Mouse (Mus musculus) hindbrain, embryonic 11.5 days (tissue): ENCODE measurements around the gene Rabl2. TPM values are rescaled to one million over a fixed set of nuclear protein-coding genes. Genes with fewer than 3 reads are reported as not detected.

ENCODE experiments used
- ATAC-seq: fragments of 200-750 bp; cut with Nextera tagmentation; 2 replicates; pipeline ENCODE4 v1.8.0; 2017; ENCODE audit warnings: mild to moderate bottlenecking, moderate TSS enrichment, moderate library complexity; ENCODE audit not compliant: low FRiP score
- DNase-seq: peaks from one replicate; pipeline ENCODE4 v3.0.0-alpha.2; 2015; ENCODE audit warnings: low spot score
- H3K27ac ChIP-seq: fragments of 300-500 bp; sonication (generic); 2 replicates; pipeline ENCODE4 v1.5.1; 2014; ENCODE audit warnings: mild to moderate bottlenecking, low read depth, low read length
- H3K27me3 ChIP-seq: fragments of 300-500 bp; sonication (generic); 2 replicates; pipeline ENCODE4 v1.6.1; 2014; ENCODE audit warnings: mild to moderate bottlenecking, low read length, moderate library complexity, mixed read lengths; ENCODE audit not compliant: control insufficient read depth, insufficient read depth
- H3K36me3 ChIP-seq: fragments of 300-500 bp; sonication (generic); 2 replicates; pipeline ENCODE4 v1.6.1; 2014; ENCODE audit warnings: mild to moderate bottlenecking, low read length, moderate library complexity, mixed read lengths; ENCODE audit not compliant: control insufficient read depth, insufficient read depth
- H3K4me1 ChIP-seq: fragments of 300-500 bp; sonication (generic); replicated peaks from 2 replicates; pipeline ENCODE4 v1.6.1; 2014; ENCODE audit warnings: low read length, mixed read lengths; ENCODE audit not compliant: control insufficient read depth, insufficient read depth
- H3K4me2 ChIP-seq: fragments of 300-500 bp; sonication (generic); replicated peaks from 2 replicates; pipeline ENCODE4 v1.6.1; 2014; ENCODE audit warnings: mild to moderate bottlenecking, low read depth, low read length
- H3K4me3 ChIP-seq: fragments of 300-500 bp; sonication (generic); 2 replicates; pipeline ENCODE4 v1.5.1; 2014; ENCODE audit warnings: low read depth, low read length
- H3K9ac ChIP-seq: fragments of 300-500 bp; sonication (generic); 2 replicates; pipeline ENCODE4 v1.6.1; 2014; ENCODE audit warnings: low read depth, low read length
- H3K9me3 ChIP-seq: fragments of 300-500 bp; sonication (generic); 2 replicates; pipeline ENCODE4 v1.6.1; 2016; ENCODE audit warnings: low read length; ENCODE audit not compliant: control insufficient read depth
- WGBS: fragments of 180-500 bp; shearing (Covaris S2); extraction: QIAGEN DNeasy Blood & Tissue Kit; methylation state at CpG from one replicate; pipeline ENCODE4 v1.1.7; 2014; 5-methylcytosine and 5-hydroxymethylcytosine counted together
- polyA plus RNA-seq: library from polyadenylated mRNA; unstranded; fragments of >200 nt; fragmentation: Nextera tagmentation; extraction: Ambion mirVana; gene quantifications from 2 replicates; pipeline ENCODE4 v1.2.1, GENCODE M21; 2014

The Rabl2 gene
- polyA plus RNA-seq, 1 experiment from 2014 or later: 91.0 TPM

DNA sequence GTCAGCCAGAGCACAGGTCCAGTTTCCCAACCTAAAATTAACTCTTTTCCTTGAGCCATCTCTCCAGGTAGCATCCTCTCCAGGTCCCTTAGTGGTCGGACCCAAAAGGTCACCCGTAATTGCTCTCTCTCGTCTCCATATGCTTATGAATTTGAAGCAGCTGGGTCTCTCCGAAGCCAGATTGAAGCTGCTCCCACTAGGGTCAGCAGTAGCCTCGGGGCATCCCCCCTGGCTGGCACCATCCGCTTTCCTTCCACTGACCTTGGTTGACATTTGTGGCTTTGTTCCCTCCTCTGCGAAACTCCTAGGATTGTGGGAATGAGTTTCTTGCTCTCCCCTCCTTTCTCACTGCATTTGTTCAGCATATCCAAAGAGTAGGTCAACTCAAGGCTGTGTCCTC lies 47.6 kb downstream of the Rabl2 start:
- 89% methylated on average over 7 of the region's 7 CpGs for WGBS
- H3K9me3 ChIP-seq: no peaks in the 10 kb centered on the region
- no peaks in the 10 kb centered on the region for H3K36me3 ChIP-seq
- DNase-seq: no peak
- no peak overlapping the region for H3K4me2 ChIP-seq
- H3K27ac ChIP-seq: no peak overlapping the region
- no peak overlapping the region for H3K4me3 ChIP-seq
- no peaks in the 10 kb centered on the region; the same call in none of the 2 replicates for H3K4me1 ChIP-seq
- no peak for ATAC-seq
- H3K27me3 ChIP-seq: peaks cover 8% of the 10 kb centered on the region
- no peak overlapping the region for H3K9ac ChIP-seq

DNA sequence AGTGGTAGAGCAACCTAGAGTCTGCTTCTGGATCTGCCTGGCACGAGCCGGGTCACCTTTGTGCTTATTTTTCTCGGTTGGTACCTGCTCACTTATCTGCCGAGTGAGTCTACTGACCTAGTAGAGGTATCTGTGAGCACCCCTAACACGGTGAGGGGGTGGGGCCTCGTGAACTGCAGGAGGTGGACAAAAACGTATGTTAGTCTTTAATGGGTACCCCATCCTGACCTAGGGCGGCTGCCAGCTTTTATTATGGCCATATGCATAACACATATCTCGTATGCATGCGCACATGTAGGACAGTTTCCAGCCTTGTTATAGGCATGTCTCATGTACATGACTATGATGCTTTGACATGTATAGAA lies 57.9 kb downstream of the Rabl2 start:
- no peak overlapping the region for H3K4me3 ChIP-seq
- H3K4me1 ChIP-seq: peaks cover 5% of the 10 kb centered on the region
- no peak overlapping the region for H3K9ac ChIP-seq
- DNase-seq (no peak), ATAC-seq (no peak)
- no peaks in the 10 kb centered on the region for H3K9me3 ChIP-seq
- 87% methylated on average over 10 of the region's 10 CpGs for WGBS
- H3K4me2 ChIP-seq: peak overlapping the region; percentile 11; the same call in 1 of the 2 replicates
- H3K36me3 ChIP-seq: no peaks in the 10 kb centered on the region
- H3K27ac ChIP-seq: no peak overlapping the region
- no peaks in the 10 kb centered on the region for H3K27me3 ChIP-seq

GRCm38 (mm10) chr15:89532924-89533842 lies 58.5 kb downstream of the Rabl2 start:
- WGBS: 74% methylated on average over 23 of the region's 23 CpGs
- Histone ChIP-seq H3K9ac (peak overlapping the region; percentile 62), H3K4me1 (peaks cover 5% of the 10 kb centered on the region), H3K4me2 (peak overlapping the region; percentile 58), H3K36me3 (no peaks in the 10 kb centered on the region), H3K27ac (peak overlapping the region; percentile 59; the same call in 1 of the 2 replicates), H3K4me3 (peak overlapping the region; percentile 27), H3K27me3 (no peaks in the 10 kb centered on the region), H3K9me3 (no peaks in the 10 kb centered on the region)
- DNase-seq (no peak), ATAC-seq (peak; percentile 60)

Other genes starting within 250 kb of the Rabl2 start
- 25.4 and 26.8 TPM in 2 replicates for gene Lmf2, start 236.3 kb downstream of the Rabl2 start, polyA plus RNA-seq
- gene Ncaph2, start 236.2 kb downstream of the Rabl2 start, polyA plus RNA-seq: 133 and 140 TPM in 2 replicates
- gene Sco2, start 218.1 kb downstream of the Rabl2 start, polyA plus RNA-seq: 7.4 and 7.9 TPM in 2 replicates
- gene Tymp, start 214.9 kb downstream of the Rabl2 start, polyA plus RNA-seq: 1.4 and 1.7 TPM in 2 replicates
- 1.7 and 2.6 TPM in 2 replicates for gene Odf3b, start 212.6 kb downstream of the Rabl2 start, polyA plus RNA-seq
- not detected in 2 replicates for gene Klhdc7b, start 207.0 kb downstream of the Rabl2 start, polyA plus RNA-seq
- not detected in 2 replicates for gene Syce3, start 181.4 kb downstream of the Rabl2 start, polyA plus RNA-seq
- gene Cpt1b, start 166.1 kb downstream of the Rabl2 start, polyA plus RNA-seq: 0.73 and 0.93 TPM in 2 replicates
- 2.6 and 4.0 TPM in 2 replicates for gene C730034F03Rik, start 162.3 kb downstream of the Rabl2 start, polyA plus RNA-seq
- gene Gm44502, start 162.2 kb downstream of the Rabl2 start, polyA plus RNA-seq: not detected in 2 replicates
- 54.7 and 63.4 TPM in 2 replicates for gene Chkb, start 162.0 kb downstream of the Rabl2 start, polyA plus RNA-seq
- gene Mapk8ip2, start 138.0 kb downstream of the Rabl2 start, polyA plus RNA-seq: 22.4 and 24.1 TPM in 2 replicates
- 10.0 and 10.4 TPM in 2 replicates for gene Arsa, start 114.5 kb downstream of the Rabl2 start, polyA plus RNA-seq
- 2.8 and 3.5 TPM in 2 replicates for gene Shank3, start 92.3 kb downstream of the Rabl2 start, polyA plus RNA-seq
- gene Acr, start 23.6 kb downstream of the Rabl2 start, polyA plus RNA-seq: 0.39 and 0.76 TPM in 2 replicates
- 0.42 and 0.68 TPM in 2 replicates for gene Syt10, start 249.9 kb upstream of the Rabl2 start, polyA plus RNA-seq